Mouse (Mus musculus) liver, embryonic 14.5 days (tissue): ENCODE results near the gene Trpm5. TPM values are rescaled to one million over a fixed set of nuclear protein-coding genes. Genes with fewer than 3 reads are reported as not detected.

Source experiments
- ATAC-seq: fragments of 200-750 bp; cut with Nextera tagmentation; 2 replicates; pipeline ENCODE4 v1.8.0; 2017; ENCODE audit warnings: moderate number of reproducible peaks, mild to moderate bottlenecking, moderate library complexity; ENCODE audit not compliant: insufficient read depth
- DNase-seq, 3 experiments: peaks; one replicate each; pipeline ENCODE4 v3.0.0-alpha.2; 2012 to 2013; ENCODE audit warnings: low read depth in 3 of 3, low spot score in 3 of 3
- H3K27ac ChIP-seq: fragments of 300-500 bp; sonication (generic); 2 replicates; pipeline ENCODE4 v1.5.1; 2014; ENCODE audit warnings: moderate library complexity, mild to moderate bottlenecking, control low read depth, inconsistent platforms
- H3K27me3 ChIP-seq: fragments of 300-500 bp; sonication (generic); 2 replicates; pipeline ENCODE4 v1.6.1; 2014; ENCODE audit warnings: mild to moderate bottlenecking, low read length, moderate library complexity; ENCODE audit not compliant: control insufficient read depth, insufficient read depth
- H3K36me3 ChIP-seq: fragments of 300-500 bp; sonication (generic); replicated peaks from 2 replicates; pipeline ENCODE4 v1.6.1; 2014; ENCODE audit warnings: low read depth; ENCODE audit not compliant: control insufficient read depth, insufficient read depth
- H3K4me1 ChIP-seq, 2 experiments: fragments of 200-500 bp in 1 of 2; fragments of 300-500 bp in 1 of 2; sonication (generic) in 1 of 2; replicated peaks; 2 replicates each; pipeline ENCODE4 v1.6.1; 2012 to 2014; ENCODE audit warnings: antibody characterized with exemption in 1 of 2, inconsistent platforms in 1 of 2, low read length in 1 of 2; ENCODE audit not compliant: control insufficient read depth in 2 of 2, insufficient read depth in 2 of 2
- H3K4me2 ChIP-seq: fragments of 300-500 bp; sonication (generic); 2 replicates; pipeline ENCODE4 v1.6.1; 2014; ENCODE audit warnings: low read depth, mild to moderate bottlenecking, control low read depth, moderate library complexity
- H3K4me3 ChIP-seq, 2 experiments: fragments of 200-500 bp in 1 of 2; fragments of 300-500 bp in 1 of 2; sonication (generic) in 1 of 2; 2 replicates each; pipeline ENCODE4 v1.5.1; 2012 to 2014; ENCODE audit warnings: low read depth in 2 of 2, low read length in 2 of 2, mild to moderate bottlenecking in 2 of 2, control low read depth in 1 of 2, inconsistent platforms in 1 of 2, moderate library complexity in 1 of 2; ENCODE audit not compliant: insufficient read depth in 1 of 2
- H3K9ac ChIP-seq: fragments of 300-500 bp; sonication (generic); replicated peaks from 2 replicates; pipeline ENCODE4 v1.6.1; 2014; ENCODE audit warnings: mild to moderate bottlenecking, control low read depth, moderate library complexity
- H3K9me3 ChIP-seq: fragments of 300-500 bp; sonication (generic); 2 replicates; pipeline ENCODE4 v1.6.1; 2016; ENCODE audit warnings: low read length, mixed read lengths; ENCODE audit not compliant: control insufficient read depth
- CTCF ChIP-seq: IDR thresholded peaks from 2 replicates; pipeline ENCODE4 v1.5.1; 2016; ENCODE audit warnings: antibody characterized with exemption, low read depth, control low read depth
- EP300 ChIP-seq: IDR thresholded peaks from 2 replicates; pipeline ENCODE4 v1.6.1; 2016; ENCODE audit warnings: antibody characterized with exemption, low read depth
- WGBS: fragments of 180-500 bp; shearing (Covaris S2); extraction: QIAGEN DNeasy Blood & Tissue Kit; methylation state at CpG from one replicate; pipeline ENCODE4 v1.1.7; 2014; ENCODE audit not compliant: insufficient replicate concordance; 5-methylcytosine and 5-hydroxymethylcytosine counted together
- polyA plus RNA-seq, 2 experiments: library from polyadenylated mRNA; depleted of rRNA in 1 of 2; stranded (reverse) in 1 of 2; unstranded in 1 of 2; fragments of >200 nt; fragmentation: Nextera tagmentation in 1 of 2; extraction: Ambion mirVana in 1 of 2; gene quantifications; 2 replicates each; pipeline versions ENCODE4 v1.2.1 to v1.2.3; 2012 to 2014

Trpm5 gene
- polyA plus RNA-seq, 2 experiments = 0.34 to 0.54 TPM

- H3K4me3 ChIP-seq = no peak overlapping the region
- peak overlapping the region; percentile 60 for H3K4me2 ChIP-seq
- H3K9ac ChIP-seq = no peak overlapping the region; the same call in 1 of the 2 replicates
- ATAC-seq (peak; percentile 64), DNase-seq (peak; percentile 51 to 64 (median 54))
- WGBS = 6% methylated on average over 9 of the region's 9 CpGs
- no peaks in the 10 kb centered on the region for H3K27me3 ChIP-seq
- peak; percentile 75 for TF ChIP-seq EP300
- no peak for TF ChIP-seq CTCF
- H3K36me3 ChIP-seq = peaks cover 3% of the 10 kb centered on the region; the same call in 1 of the 2 replicates
- H3K9me3 ChIP-seq = no peaks in the 10 kb centered on the region
- H3K4me1 ChIP-seq = peaks cover 43 to 64% of the 10 kb centered on the region in 2 experiments
- peak overlapping the region; percentile 53 for H3K27ac ChIP-seq
These were observed 36.7 kb downstream of the Trpm5 start for GRCm38 (mm10) chr7:143057667-143058220.

- DNase-seq (no peak), ATAC-seq (no peak)
- H3K4me1 ChIP-seq = peaks cover 43 to 67% of the 10 kb centered on the region in 2 experiments
- WGBS = 34% methylated on average over 5 of the region's 5 CpGs
- H3K36me3 ChIP-seq = 0 out of 2 replicates have a peak, but pooled peaks cover 3% of the 10 kb centered on the region
- no peaks in the 10 kb centered on the region for H3K27me3 ChIP-seq
- peak overlapping the region; percentile 53; the same call in 1 of the 2 replicates for H3K27ac ChIP-seq
- TF ChIP-seq CTCF = no peak
- no peak for TF ChIP-seq EP300
- H3K9me3 ChIP-seq = no peaks in the 10 kb centered on the region
- H3K9ac ChIP-seq = no peak overlapping the region
- peak overlapping the region; percentile 60 for H3K4me2 ChIP-seq
- H3K4me3 ChIP-seq = no peak overlapping the region
These were observed 37.4 kb downstream of the Trpm5 start for GRCm38 (mm10) chr7:143057023-143057422.

- peaks cover 47 to 69% of the 10 kb centered on the region in 2 experiments for H3K4me1 ChIP-seq
- WGBS = 32% methylated on average over 11 of the region's 11 CpGs
- no peak overlapping the region for H3K9ac ChIP-seq
- no peak for TF ChIP-seq EP300
- TF ChIP-seq CTCF = no peak
- H3K27me3 ChIP-seq = no peaks in the 10 kb centered on the region
- ATAC-seq = no peak
- no peaks in the 10 kb centered on the region for H3K36me3 ChIP-seq
- no peak overlapping the region for H3K4me3 ChIP-seq
- no peaks in the 10 kb centered on the region for H3K9me3 ChIP-seq
- peak overlapping the region; percentile 87 for H3K4me2 ChIP-seq
- H3K27ac ChIP-seq = no peak overlapping the region
- no peak for DNase-seq
These were observed 38.8 kb downstream of the Trpm5 start for GRCm38 (mm10) chr7:143055499-143056186.

GRCm38 (mm10) chr7:143055001-143055400 is 39.4 kb downstream of the Trpm5 start:
- no peaks in the 10 kb centered on the region for H3K9me3 ChIP-seq
- ATAC-seq (no peak), DNase-seq (no peak)
- H3K4me3 ChIP-seq = peak overlapping the region; percentile 5 to 10; a peak in 1 of 4 replicates
- no peak overlapping the region for H3K27ac ChIP-seq
- peaks cover 47 to 68% of the 10 kb centered on the region in 2 experiments for H3K4me1 ChIP-seq
- H3K27me3 ChIP-seq = no peaks in the 10 kb centered on the region
- WGBS = 30% methylated on average over 3 of the region's 3 CpGs
- H3K36me3 ChIP-seq = no peaks in the 10 kb centered on the region
- H3K9ac ChIP-seq = peak overlapping the region; percentile 1; the same call in 1 of the 2 replicates
- H3K4me2 ChIP-seq = peak overlapping the region; percentile 87
- no peak for TF ChIP-seq EP300
- TF ChIP-seq CTCF = no peak

- no peak for ATAC-seq
- H3K4me1 ChIP-seq = peaks cover 46 to 66% of the 10 kb centered on the region in 2 experiments
These were observed 39.9 kb downstream of the Trpm5 start for GRCm38 (mm10) chr7:143054612-143054965.

More at GRCm38 (mm10) chr7:143054612-143054965, 39.9 kb downstream of the Trpm5 start:
- Histone ChIP-seq H3K9me3 (no peaks in the 10 kb centered on the region), H3K27ac (no peak overlapping the region), H3K4me3 (peak overlapping the region; percentile 5 to 75; a peak in 3 of 4 replicates), H3K36me3 (no peaks in the 10 kb centered on the region), H3K4me2 (peak overlapping the region; percentile 87), H3K27me3 (no peaks in the 10 kb centered on the region), H3K9ac (peak overlapping the region; percentile 1; the same call in 1 of the 2 replicates)
- WGBS = 26% methylated on average over 3 of the region's 3 CpGs
- no peak for TF ChIP-seq CTCF
- TF ChIP-seq EP300 = no peak
- no peak for DNase-seq
